8 mouse cellular contexts compared by ENCODE assay signal in genomic region chr10:75703504-75703903, GRCm38 (mm10). TPM values are rescaled to one million over a fixed set of nuclear protein-coding genes. Genes with fewer than 3 reads are reported as not detected.
DNase-seq lines count a peak whose midpoint lies in the region; ATAC-seq and TF ChIP-seq lines count a peak whose summit lies in the region.

No protein-coding gene starts in this region.

- TF ChIP-seq CTCF in cerebellum, adult 2 months (IDR thresholded peaks at IDR 0.05; ENCODE audit: borderline replicate concordance, insufficient read depth, low read depth, low read length): peak; percentile 41; the same call in 1 of the 2 replicates

- H3K4me1 ChIP-seq in cerebellum, adult 2 months (ENCODE audit: control insufficient read depth, insufficient read depth, low read length): peaks cover 30% of the 10 kb centered on the region

- TF ChIP-seq POLR2A in cerebellum, adult 2 months (IDR thresholded peaks at IDR 0.05; ENCODE audit: borderline replicate concordance, insufficient read depth, low read length): no peak

- 63% methylated on average over 1 of the region's 1 CpGs for WGBS in cerebellum, adult 2 months

- H3K4me3 ChIP-seq in cerebellum, adult 2 months (replicated peaks; ENCODE audit: insufficient read depth, low read depth, low read length): no peak overlapping the region

- DNase-seq in cerebellum, adult 2 months: peak in 1 of 2 experiments; percentile 36
- DNase-seq in left cerebral cortex, postnatal 4 days: peak; percentile 38
- no peak for DNase-seq in left cerebral cortex, adult 8-10 months (ENCODE audit: low spot score in 2 of 2)
- peak; percentile 62 for DNase-seq in kidney, postnatal 10 days
- DNase-seq in retina, embryonic 14.5 days (ENCODE audit: low spot score): peak; percentile 59
- DNase-seq in right cerebral cortex, postnatal 4 days: no peak
- no peak for DNase-seq in adrenal gland, postnatal 14 days

- no peaks in the 10 kb centered on the region for H3K27me3 ChIP-seq in cerebellum, adult 2 months (ENCODE audit: control insufficient read depth, insufficient read depth, low read length)

- ATAC-seq in cerebellum, adult (ENCODE audit: insufficient number of reproducible peaks, low FRiP score, low TSS enrichment): no peak

- intact Hi-C loops in left cerebral cortex, postnatal 4 days (cut with DNase I): loop anchor here (10.0 kb wide), 1 partner anchor 119 kb away; the partner anchor contains the start of gene Ggt5

- H3K27ac ChIP-seq in cerebellum, adult 2 months (ENCODE audit: insufficient read depth, low read length): peak overlapping the region; percentile 80

RNA-seq across cellular contexts. Expression of gene Susd2, which starts 59.7 kb away (rescaled TPM):
- polyA plus RNA-seq in cerebellum, adult 2 months (2012; rRNA removed): 18.5 and 22.0 TPM in 2 replicates
- 1 to 10 TPM; 1.6 to 2.5 TPM for total RNA-seq in left cerebral cortex, postnatal 4 days (2021)
- 10 to 100 TPM in 2 of 4 experiments, 1 to 10 TPM in 2; 8.7 to 12.0 (median 10.3) TPM for total RNA-seq in left cerebral cortex, adult 8-10 months (2022)
- 6.0 and 12.2 TPM in 2 replicates for total RNA-seq in adrenal gland, postnatal 14 days (2021)

Comparison
In these comparisons a context has a peak if more than half of its experiments do, and no peak if none do; other contexts are left out.
1. DNase-seq: peak in left cerebral cortex, postnatal 4 days (single experiment), kidney, postnatal 10 days (single experiment) and retina, embryonic 14.5 days (single experiment); none in left cerebral cortex, adult 8-10 months (0 of 2), right cerebral cortex, postnatal 4 days (single experiment) and adrenal gland, postnatal 14 days (single experiment).